Mouse (Mus musculus) left cerebral cortex, adult 8-10 months (tissue): ENCODE results near the gene Epor. TPM values are rescaled to one million over a fixed set of nuclear protein-coding genes. Genes with fewer than 3 reads are reported as not detected.
A peak's percentile ranks its signal among the peaks of the same experiment; 100 is the strongest.

ENCODE experiments used
- DNase-seq, 2 experiments: peaks; one replicate each; pipeline ENCODE4 v3.0.0; 2022; ENCODE audit warnings: low spot score in 2 of 2
- total RNA-seq, 4 experiments: library from RNA; stranded (reverse); gene quantifications; 2 replicates each; pipeline ENCODE4 v1.2.4; 2022

Gene Epor
- total RNA-seq, 4 experiments from 2014 or later: 12.9 to 15.3 (median 14.4) TPM

DNA sequence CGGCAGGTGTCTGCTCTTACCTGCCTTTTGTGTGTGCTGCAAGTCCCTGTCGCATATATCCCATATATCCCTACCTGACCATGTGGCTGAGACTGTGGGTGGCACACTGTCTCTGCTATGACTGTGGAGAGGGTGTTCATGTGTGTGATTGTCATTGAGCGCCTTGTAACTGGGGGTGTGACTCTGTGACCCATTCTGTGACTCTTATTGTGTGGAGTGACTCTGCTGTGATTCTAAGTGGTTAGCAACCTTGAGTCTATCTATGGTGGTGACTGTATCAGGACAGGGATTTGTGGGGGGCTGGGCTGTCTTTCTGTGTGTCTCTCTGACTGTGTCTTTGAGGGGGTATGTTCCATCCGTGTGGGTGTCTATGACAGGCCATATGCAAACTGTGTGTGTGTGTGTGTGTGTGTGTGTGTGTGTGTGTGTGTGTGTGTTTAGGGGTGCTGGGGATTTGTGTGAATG, 25.6 kb downstream of the Epor start:
- DNase-seq: peak in 1 of 2 experiments; percentile 68

- DNase-seq: peak; percentile 92 to 98
Observed at GRCm38 (mm10) chr9:21936692-21937570, 26.4 kb downstream of the Epor start, which contains the start of gene Plppr2. Gene Plppr2 (plus strand): TSS chr9:21937033.

DNA sequence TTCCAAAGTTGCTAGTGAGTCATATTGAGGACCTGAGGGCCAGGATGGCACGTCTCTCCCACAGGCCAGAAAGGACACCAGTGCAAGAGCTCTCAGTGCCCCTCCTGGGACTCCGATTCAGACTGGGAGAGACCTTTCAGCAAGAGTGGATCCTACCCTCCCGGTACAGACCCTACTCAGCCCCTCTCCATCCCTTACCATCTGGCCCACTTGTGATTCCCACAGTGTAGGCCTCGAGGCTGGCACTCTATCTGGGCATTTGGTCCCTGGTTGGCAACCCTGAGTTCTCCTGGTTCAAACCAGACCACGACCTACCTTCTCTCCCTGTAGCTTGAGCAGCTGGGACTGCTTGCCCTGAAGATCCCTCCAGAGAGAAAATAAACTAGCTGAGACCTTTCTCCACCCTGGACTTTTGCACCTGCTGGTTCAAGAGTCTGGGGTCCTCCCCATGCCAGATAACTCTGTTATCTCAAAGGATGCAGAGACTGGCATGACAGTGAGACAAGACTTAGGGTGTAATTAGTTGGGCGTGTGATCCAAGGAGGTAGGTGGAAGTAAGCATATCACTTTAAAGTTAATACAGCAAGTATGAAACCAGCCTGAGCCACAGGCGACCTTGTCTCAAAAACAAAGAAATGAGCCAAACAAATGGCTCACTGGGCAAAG, 27.7 kb downstream of the Epor start:
- DNase-seq: no peak

GRCm38 (mm10) chr9:21934021-21934420, 29.3 kb downstream of the Epor start:
- no peak for DNase-seq

DNA sequence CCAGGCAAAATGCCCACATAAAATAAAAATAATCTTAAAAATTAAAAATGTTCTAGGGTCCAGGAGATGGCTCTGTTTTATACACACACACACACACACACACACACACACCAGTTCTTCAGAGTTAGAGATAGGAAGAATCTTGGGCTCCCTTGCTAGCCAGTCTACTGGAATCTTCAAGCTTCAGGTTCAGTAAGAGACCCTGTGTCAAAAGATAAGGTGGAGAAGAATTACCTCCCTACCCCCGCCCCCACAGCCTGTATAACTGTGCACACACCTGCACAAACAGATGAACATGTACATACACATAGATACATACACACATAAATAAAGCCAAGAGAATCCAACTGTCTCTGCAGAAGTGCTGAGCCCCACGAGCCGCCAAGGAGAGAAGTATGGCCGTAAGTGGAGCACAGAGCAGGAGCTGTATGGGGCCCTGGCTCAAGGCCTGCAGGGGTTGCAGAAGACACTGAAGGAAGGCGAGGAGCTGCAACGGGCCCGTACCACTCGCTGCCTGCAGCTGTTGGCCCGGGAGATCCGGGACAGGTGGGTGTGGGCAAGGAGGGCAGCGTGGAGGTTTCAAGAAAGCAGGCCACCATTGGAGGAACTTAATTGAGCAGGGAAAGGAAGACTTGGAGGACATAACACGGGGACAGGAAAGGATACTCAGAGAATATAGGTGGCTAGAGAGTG, 30.7 kb downstream of the Epor start:
- DNase-seq: no peak

- no peak for DNase-seq
Observed at GRCm38 (mm10) chr9:21932006-21932405, 31.3 kb downstream of the Epor start.

- no peak for DNase-seq
Observed at GRCm38 (mm10) chr9:21929208-21929607, 34.1 kb downstream of the Epor start.

DNA sequence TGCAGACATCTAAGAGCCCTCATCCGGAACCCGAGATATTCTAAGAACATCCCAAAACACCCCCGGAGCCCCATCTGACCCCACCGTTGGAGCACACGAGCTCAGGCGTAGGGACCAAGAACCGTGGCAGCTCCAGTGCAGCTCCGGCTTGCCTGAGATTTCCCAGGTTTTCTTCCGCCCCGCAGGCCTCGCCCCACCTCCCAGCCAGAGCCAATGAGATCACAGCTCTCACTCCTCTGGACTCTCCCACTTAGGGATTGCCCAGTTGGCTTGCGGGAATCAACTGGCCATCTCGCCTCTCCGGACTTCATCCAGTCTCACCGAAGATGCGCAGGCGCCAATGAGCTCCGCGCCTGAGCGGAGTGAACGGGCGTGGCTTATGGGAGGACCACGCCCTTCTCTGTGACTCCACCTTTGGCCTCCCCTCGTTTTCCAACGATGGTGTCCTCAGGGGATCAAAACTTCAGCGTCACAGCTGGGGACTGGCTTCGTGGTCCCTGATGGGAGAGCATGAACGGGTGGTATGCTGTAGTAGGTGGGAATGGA, 36.0 kb downstream of the Epor start, which contains the start of the genes Ccdc159 and Tmem205:
Gene Ccdc159, plus strand, starts transcription at position 264 of the 546 bp plus-strand sequence.
Gene Tmem205, minus strand, starts transcription at position 349 of the 546 bp plus-strand sequence.
- DNase-seq: peak; percentile 85 to 97

DNA sequence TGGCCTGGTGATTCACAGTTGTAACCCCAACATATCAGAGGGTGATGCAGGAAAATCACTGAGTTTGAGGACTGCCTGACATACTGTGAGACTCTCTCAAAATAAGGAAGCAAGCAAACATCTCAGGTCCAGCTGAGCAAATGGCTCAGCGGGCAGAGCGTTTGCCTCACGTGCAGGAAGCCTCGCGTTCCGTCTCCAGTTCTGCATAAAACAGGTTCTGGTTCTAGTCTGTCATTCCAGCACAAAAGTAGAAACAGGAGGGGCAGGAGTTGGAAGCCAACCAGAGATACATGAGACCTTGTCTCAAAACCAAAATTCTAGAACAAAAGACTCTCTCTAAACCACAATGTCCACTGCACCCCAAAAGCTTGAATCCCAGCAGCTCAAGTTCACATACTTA, 36.5 kb downstream of the Epor start:
- no peak for DNase-seq

DNA sequence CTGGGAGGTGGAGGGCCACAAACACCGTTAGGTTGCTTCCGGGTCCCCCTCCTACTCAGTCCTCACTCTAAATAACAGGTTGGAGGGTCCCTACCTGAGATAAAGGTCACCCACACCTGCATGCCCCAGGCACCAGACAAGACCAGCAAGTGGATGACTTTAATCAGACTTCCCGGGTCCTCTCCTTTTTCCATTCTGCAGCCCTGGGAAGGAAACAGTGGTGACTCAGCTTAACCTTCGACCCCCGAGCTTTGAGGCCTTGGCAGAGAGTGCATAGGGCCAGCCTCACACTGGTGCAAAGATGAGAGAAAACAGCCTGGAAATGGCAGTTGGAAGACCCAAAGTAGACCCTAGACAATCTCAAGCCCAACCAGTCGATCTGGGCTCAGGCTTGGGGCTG, 37.2 kb downstream of the Epor start:
- no peak for DNase-seq

GRCm38 (mm10) chr9:21925506-21925905, 37.8 kb downstream of the Epor start:
- no peak for DNase-seq

DNA sequence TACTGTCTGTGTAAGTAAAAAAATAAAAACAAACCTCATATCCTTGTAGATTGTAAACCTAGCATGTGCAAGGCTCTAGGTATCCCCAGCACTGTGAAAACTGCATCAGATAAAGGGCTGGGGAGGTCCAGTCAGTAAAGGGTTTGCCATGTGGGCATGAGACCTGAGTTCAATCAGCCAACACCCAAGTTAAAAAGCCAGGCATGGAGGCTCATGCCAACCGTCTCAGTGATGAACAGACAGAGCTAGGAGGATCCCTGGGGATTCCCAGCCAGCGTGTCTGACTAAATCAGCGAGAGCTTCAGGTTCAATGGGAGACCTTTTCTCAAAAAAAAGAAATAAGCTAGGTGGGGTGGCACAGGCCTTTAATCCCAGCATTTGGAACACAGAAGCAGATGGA, 38.3 kb downstream of the Epor start:
- no peak for DNase-seq

DNA sequence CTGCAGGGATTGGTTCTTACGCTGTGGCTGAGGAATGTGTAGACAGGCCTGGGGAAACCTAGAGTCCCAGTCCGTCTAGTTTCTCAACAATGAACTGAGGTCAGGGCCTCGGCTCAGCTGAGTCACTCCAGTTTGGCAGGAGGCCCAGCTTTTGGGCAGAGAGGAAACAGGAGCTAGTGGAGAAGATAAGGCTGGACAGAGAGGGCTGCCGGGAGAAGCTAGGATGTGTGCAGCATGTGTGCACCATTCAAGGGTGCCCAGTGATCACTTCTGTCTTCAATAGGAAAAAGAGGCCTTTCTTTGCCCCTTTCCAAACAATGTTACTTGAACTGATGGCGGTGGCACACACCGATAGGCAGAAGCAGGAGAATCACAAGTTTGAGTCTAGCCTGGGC, 39.2 kb downstream of the Epor start:
- no peak for DNase-seq

- DNase-seq: no peak
Observed at GRCm38 (mm10) chr9:21923490-21924098, 39.7 kb downstream of the Epor start.

DNA sequence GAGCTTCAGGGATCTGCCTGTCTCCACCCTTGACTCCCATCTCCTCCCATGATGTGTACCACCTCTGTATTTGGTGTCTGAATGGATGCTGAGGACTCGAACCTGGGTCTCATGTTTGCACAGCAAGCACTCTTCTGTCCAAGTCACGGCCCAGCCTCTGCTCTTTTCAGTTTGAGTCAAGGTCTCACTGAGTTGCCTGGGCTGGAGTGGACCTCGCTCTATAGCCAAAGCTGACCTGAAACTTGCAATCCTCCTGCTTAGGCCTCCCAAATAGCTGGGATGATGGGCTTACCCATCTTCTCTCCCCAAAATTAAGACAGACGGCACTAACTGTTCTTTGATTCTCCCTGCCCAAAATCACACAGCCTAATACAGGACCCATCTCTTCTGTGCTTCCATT, 40.3 kb downstream of the Epor start:
- DNase-seq: no peak

DNA sequence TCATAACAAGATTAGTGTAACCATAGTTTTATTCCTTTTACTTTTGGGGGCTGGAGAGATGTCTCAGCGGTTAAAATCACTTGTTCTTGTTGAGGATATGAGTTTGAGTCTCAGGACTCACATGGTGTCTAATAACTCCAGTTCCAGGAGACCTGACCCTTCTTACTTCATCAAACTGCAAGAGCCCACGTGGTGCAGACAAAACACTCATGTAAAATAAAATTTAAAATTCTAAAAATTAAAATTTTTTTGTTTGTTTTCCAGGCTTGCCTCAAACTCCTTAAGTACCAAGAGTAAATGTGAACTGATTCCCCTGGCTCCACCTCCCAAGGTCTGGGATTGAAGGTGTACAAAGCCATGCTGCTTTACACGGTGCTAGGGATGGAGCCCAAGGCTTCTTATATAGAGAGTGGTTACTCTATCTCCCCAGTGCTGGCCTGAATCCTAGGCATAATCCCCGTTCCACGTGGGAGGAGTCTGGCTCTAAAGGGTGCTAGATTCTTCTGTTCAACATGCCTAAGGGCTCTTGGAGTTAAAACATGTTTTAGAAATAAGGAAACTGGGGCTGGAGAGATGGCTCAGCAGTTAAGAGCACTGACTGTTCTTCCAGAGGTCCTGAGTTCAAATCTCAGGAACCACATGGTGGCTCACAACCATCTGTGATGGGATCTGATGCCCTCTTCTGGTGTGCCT, 44.5 kb downstream of the Epor start:
- no peak for DNase-seq

DNA sequence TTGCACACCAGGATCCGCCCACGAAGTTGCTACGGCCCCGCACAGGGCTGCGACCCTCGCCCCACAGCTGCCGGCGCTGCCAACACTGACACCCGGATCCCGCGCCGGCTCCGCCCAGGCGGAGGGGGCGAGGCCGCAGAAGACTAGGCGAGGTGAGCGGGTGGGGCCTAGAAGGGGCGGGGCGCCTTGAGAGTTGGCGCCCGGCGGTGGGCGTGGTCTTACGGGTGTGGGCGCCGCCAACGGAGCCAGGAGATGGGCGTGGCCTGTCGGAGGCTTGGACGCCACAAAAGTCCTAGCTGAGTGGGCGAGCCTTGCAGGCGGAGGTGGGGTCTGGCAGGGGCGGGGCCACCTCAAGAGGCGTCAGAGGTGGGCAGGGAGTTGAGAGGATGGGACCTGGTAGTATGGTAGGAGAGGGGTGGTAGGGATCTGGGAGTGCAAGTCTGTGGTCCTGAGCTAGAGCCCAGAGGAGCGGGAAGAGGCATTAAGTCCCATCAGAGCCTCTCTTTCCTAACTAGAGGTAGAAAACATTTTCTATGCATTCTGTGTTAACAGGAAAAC, 45.2 kb downstream of the Epor start, which contains the start of gene Rab3d:
Gene Rab3d, minus strand, starts transcription at position 158 of the 558 bp plus-strand sequence.
- DNase-seq: peak; percentile 78 to 92

- DNase-seq: peak; percentile 65 to 84
Observed at GRCm38 (mm10) chr9:21917493-21918034, 45.7 kb downstream of the Epor start.

- DNase-seq: no peak
Observed at GRCm38 (mm10) chr9:21916851-21917492, 46.3 kb downstream of the Epor start.
